Mouse (Mus musculus) intestine, embryonic 16.5 days (tissue): ENCODE results near the gene Pitpna. TPM values are rescaled to one million over a fixed set of nuclear protein-coding genes. Genes with fewer than 3 reads are reported as not detected.

Experiments
- ATAC-seq: fragments of 200-750 bp; cut with Nextera tagmentation; 2 replicates; pipeline ENCODE4 v1.8.0; 2017; ENCODE audit warnings: moderate TSS enrichment, moderate library complexity
- H3K27ac ChIP-seq: fragments of 300-500 bp; sonication (generic); 2 replicates; pipeline ENCODE4 v1.5.1; 2014; ENCODE audit warnings: mild to moderate bottlenecking, low read length
- H3K27me3 ChIP-seq: fragments of 300-500 bp; sonication (generic); replicated peaks from 2 replicates; pipeline ENCODE4 v1.6.1; 2014; ENCODE audit warnings: low read length, control low read depth, mixed read lengths; ENCODE audit not compliant: control insufficient read depth, insufficient read depth
- H3K36me3 ChIP-seq: fragments of 300-500 bp; sonication (generic); 2 replicates; pipeline ENCODE4 v1.6.1; 2014; ENCODE audit warnings: low read length, control low read depth; ENCODE audit not compliant: control insufficient read depth, insufficient read depth
- H3K4me1 ChIP-seq: fragments of 300-500 bp; sonication (generic); 2 replicates; pipeline ENCODE4 v1.6.1; 2014; ENCODE audit warnings: low read length, control low read depth, mixed read lengths; ENCODE audit not compliant: control insufficient read depth, insufficient read depth
- H3K4me2 ChIP-seq: fragments of 300-500 bp; sonication (generic); 2 replicates; pipeline ENCODE4 v1.6.1; 2014; ENCODE audit warnings: low read depth, low read length, control low read depth
- H3K4me3 ChIP-seq: fragments of 300-500 bp; sonication (generic); 2 replicates; pipeline ENCODE4 v1.5.1; 2014; ENCODE audit warnings: mild to moderate bottlenecking, low read length
- H3K9ac ChIP-seq: fragments of 300-500 bp; sonication (generic); 2 replicates; pipeline ENCODE4 v1.6.1; 2014; ENCODE audit warnings: low read depth, low read length
- H3K9me3 ChIP-seq: fragments of 300-500 bp; sonication (generic); 2 replicates; pipeline ENCODE4 v1.6.1; 2016; ENCODE audit warnings: low read length, control low read depth; ENCODE audit not compliant: control insufficient read depth
- WGBS: fragments of 180-500 bp; shearing (Covaris S2); extraction: QIAGEN DNeasy Blood & Tissue Kit; methylation state at CpG from one replicate; pipeline ENCODE4 v1.1.7; 2014; 5-methylcytosine and 5-hydroxymethylcytosine counted together
- polyA plus RNA-seq: library from polyadenylated mRNA; unstranded; fragments of >200 nt; fragmentation: Nextera tagmentation; extraction: Ambion mirVana; gene quantifications from 2 replicates; pipeline ENCODE4 v1.2.1, GENCODE M21; 2015

Gene Pitpna
- polyA plus RNA-seq, 1 experiment from 2014 or later = 84.2 TPM

DNA sequence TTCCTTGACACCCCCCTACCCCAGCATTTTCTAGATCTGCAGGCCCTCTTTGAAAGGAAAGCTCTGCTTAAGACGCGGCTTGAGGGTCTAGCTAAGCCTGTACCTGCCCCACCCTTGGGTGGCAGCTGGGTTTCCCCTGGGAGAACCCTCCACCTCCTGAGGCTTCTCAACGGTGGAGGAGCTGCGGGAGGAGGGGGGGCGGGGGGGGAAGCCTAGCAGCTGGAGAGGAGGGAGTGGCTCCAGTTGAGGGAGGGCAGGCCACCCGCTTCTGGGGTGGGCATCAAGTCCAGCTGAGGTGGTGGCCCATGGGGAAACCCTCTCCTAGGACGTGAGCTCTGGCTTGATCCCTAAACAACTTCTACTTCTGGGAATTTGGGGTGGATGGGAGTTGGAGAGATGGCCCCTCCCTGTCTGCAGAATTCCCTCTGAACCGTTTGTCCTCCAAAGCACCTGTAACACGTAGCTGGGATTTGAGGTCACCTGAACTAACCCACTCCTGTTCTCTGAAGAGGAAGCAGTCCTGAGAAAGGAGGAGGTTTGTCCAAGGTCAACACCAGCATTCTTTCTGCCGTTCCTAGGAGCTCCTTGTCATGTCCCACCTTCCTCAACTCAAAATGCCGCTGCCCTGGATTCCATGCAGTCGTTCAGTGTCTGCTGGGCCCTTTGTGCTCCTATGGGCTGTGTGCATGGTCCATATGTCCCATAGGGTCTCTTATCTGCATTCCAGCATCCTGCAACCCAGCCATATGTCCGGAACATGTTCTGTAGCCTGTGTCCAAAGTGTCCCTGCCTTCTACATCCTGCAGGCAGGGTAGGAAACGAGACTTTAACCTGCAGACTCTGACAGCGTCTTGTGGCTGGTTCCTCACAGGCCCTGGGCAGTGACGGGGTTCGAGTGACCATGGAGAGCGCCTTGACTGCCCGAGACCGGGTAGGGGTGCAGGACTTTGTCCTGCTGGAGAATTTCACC, 69.0 kb downstream of the Pitpna start:
- H3K27me3 ChIP-seq = no peaks in the 10 kb centered on the region
- peaks cover 22% of the 10 kb centered on the region for H3K36me3 ChIP-seq
- H3K4me3 ChIP-seq = peak overlapping the region; percentile 81
- peak overlapping the region; percentile 86 for H3K9ac ChIP-seq
- peaks cover 42% of the 10 kb centered on the region for H3K4me1 ChIP-seq
- peak overlapping the region; percentile 90 for H3K4me2 ChIP-seq
- WGBS = 54% methylated on average over 19 of the region's 20 CpGs
- no peaks in the 10 kb centered on the region for H3K9me3 ChIP-seq
- peak overlapping the region; percentile 86 for H3K27ac ChIP-seq
- ATAC-seq = no peak

DNA sequence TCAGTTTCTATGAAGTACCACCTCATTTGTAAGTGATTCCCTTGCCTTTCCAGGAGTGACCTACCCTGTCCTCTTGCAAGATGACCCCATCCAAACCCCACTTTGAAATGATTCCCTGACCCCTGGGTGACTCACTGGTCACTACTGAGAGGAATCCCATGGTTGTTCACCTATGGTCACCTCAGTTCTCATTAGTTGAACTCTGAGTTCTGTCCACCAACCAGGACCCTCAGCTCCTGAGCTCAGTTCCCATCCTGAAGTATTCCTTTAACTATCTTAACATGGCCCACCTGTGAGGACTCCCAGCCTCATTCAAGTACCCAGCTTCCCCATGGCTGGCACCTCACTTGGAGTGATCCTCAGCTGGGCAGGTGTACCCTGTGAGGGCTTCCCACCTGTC, 69.9 kb downstream of the Pitpna start:
- H3K36me3 ChIP-seq = peaks cover 29% of the 10 kb centered on the region
- H3K27ac ChIP-seq = no peak overlapping the region
- H3K9me3 ChIP-seq = no peaks in the 10 kb centered on the region
- H3K4me3 ChIP-seq = no peak overlapping the region
- no peak overlapping the region for H3K4me2 ChIP-seq
- H3K4me1 ChIP-seq = peaks cover 35% of the 10 kb centered on the region
- no peaks in the 10 kb centered on the region for H3K27me3 ChIP-seq
- ATAC-seq = no peak
- no peak overlapping the region for H3K9ac ChIP-seq

DNA sequence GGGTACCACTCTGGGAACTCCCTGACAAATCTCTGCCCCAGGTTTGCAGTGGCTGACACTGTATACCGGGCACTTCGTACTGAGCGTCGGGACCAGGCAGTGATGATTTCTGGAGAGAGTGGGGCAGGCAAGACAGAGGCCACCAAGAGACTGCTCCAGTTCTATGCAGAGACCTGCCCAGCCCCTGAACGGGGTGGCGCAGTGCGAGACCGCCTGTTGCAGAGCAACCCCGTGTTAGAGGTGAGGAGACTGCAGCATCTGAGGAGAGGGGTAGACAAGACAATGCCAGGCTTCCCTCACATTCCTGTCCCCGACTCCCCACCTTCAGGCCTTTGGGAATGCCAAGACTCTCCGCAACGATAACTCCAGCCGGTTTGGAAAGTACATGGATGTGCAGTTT, 70.4 kb downstream of the Pitpna start:
- ATAC-seq = no peak
- Histone ChIP-seq H3K4me3 (no peak overlapping the region), H3K36me3 (peaks cover 29% of the 10 kb centered on the region), H3K27ac (no peak overlapping the region), H3K9ac (no peak overlapping the region), H3K9me3 (no peaks in the 10 kb centered on the region), H3K4me2 (no peak overlapping the region), H3K27me3 (no peaks in the 10 kb centered on the region), H3K4me1 (peaks cover 30% of the 10 kb centered on the region)
- WGBS = 93% methylated on average over 13 of the region's 13 CpGs

DNA sequence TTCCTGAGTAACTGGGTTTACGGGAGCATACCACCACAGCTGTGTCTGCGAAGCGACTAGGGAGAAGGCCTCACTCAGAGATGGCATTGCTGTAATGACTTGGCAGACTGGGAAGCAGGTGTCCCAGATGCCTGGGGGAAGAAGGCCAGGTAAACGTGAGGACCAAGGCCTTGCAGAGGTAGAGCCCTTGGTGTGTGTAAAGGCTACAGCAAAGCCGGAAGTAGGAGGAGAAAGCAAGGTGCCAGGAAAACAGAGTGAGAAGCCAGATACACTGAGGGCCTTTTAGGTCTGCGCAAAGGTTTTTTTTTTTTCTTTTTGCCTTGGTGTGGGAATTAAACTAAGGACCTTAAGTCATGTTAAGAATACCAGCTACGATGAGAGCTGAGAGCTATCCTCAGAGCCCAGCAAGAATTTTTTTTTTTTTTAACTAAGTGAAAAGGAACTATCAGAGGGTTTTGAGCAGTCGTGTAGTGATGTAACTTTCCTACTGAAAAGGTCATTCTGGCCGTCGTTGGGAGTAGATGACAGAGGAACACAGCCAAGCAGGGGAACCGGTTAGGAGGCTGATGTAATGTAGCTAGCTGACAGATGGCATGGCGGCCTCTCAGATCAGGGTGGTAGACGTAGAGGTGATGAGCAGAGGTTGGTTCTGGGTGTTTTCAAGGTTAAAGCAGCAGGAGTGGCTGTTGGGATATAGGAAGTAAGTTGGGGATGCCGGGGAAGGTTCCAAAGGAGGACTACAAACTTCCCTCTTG, 71.3 kb downstream of the Pitpna start:
- 82% methylated on average over 14 of the region's 14 CpGs for WGBS
- Histone ChIP-seq H3K27me3 (no peaks in the 10 kb centered on the region), H3K4me1 (peaks cover 25% of the 10 kb centered on the region), H3K9ac (no peak overlapping the region), H3K9me3 (no peaks in the 10 kb centered on the region), H3K4me3 (no peak overlapping the region), H3K4me2 (no peak overlapping the region), H3K27ac (no peak overlapping the region), H3K36me3 (peaks cover 29% of the 10 kb centered on the region)
- ATAC-seq = no peak

GRCm38 (mm10) chr11:75660081-75660590, 72.2 kb downstream of the Pitpna start:
- Histone ChIP-seq H3K4me2 (no peak overlapping the region), H3K9me3 (no peaks in the 10 kb centered on the region), H3K4me3 (no peak overlapping the region), H3K27me3 (no peaks in the 10 kb centered on the region), H3K36me3 (peaks cover 29% of the 10 kb centered on the region), H3K27ac (no peak overlapping the region), H3K9ac (no peak overlapping the region), H3K4me1 (peaks cover 15% of the 10 kb centered on the region)
- WGBS = 89% methylated on average over 12 of the region's 12 CpGs
- no peak for ATAC-seq

DNA sequence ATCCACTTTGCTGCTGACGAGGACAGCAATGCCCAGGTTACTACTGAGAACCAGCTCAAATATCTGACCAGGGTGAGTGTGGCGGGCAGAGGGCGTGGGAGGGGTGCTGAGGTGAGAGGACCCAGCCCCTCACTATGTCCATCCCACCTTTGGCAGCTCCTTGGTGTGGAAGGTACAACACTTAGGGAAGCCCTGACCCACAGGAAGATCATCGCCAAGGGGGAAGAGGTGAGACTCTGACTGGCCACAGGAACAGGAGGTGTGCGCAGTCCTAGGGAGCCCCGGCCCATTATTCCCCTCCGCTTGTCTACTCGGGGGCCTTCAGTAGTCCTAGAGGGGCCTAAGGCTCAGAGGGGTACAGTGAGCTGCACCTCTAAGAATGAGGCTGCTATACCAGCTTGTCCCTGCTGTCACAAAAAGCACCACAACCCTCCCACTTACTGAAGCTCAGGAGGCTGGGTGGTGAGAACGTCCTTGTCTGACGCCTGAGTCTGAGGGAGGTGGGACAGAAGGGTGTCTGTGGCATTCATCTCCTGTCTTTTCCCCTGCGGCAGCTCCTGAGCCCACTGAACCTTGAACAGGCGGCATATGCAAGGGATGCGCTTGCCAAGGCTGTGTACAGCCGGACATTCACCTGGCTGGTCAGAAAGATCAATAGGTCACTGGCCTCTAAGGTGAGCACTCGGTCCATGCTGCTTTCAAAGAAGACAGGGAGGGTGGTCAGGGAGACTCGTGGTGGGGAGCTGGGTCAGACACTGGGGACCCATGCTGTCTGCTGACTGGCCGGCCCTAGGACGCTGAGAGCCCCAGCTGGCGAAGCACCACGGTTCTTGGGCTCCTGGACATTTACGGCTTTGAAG, 73.3 kb downstream of the Pitpna start:
- 92% methylated on average over 21 of the region's 21 CpGs for WGBS
- Histone ChIP-seq H3K27me3 (no peaks in the 10 kb centered on the region), H3K4me2 (no peak overlapping the region), H3K27ac (no peak overlapping the region), H3K4me1 (peaks cover 11% of the 10 kb centered on the region), H3K4me3 (no peak overlapping the region), H3K36me3 (peaks cover 39% of the 10 kb centered on the region), H3K9ac (no peak overlapping the region), H3K9me3 (no peaks in the 10 kb centered on the region)
- no peak for ATAC-seq

DNA sequence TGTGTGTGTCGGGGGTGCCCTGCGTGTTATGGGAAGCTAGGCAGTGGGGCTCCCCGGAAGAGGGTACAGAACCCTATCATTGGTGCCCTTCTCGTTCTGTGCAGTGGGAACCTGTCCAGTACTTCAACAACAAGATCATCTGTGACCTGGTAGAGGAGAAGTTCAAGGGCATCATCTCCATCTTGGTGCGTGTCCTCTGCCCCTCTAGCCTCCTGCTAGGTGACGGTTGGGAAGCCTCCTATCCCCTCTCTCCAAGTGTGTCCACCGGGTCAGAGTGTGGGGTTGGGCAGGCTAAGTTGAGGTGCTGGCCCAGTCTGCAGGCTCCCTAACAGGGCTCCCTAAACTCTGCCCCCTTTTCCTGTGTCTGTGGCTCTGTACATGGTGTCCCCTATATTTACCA, 74.2 kb downstream of the Pitpna start:
- WGBS = 92% methylated on average over 7 of the region's 7 CpGs
- H3K36me3 ChIP-seq = peaks cover 42% of the 10 kb centered on the region
- no peak overlapping the region for H3K4me2 ChIP-seq
- ATAC-seq = no peak
- no peaks in the 10 kb centered on the region for H3K27me3 ChIP-seq
- no peaks in the 10 kb centered on the region for H3K9me3 ChIP-seq
- H3K9ac ChIP-seq = no peak overlapping the region
- H3K4me3 ChIP-seq = no peak overlapping the region
- H3K27ac ChIP-seq = no peak overlapping the region
- H3K4me1 ChIP-seq = peaks cover 2% of the 10 kb centered on the region; the same call in 1 of the 2 replicates

GRCm38 (mm10) chr11:75666296-75666695, 78.4 kb downstream of the Pitpna start:
- H3K27ac ChIP-seq = no peak overlapping the region
- H3K4me2 ChIP-seq = no peak overlapping the region
- peaks cover 45% of the 10 kb centered on the region for H3K36me3 ChIP-seq
- no peak for ATAC-seq
- H3K27me3 ChIP-seq = no peaks in the 10 kb centered on the region
- H3K9ac ChIP-seq = no peak overlapping the region
- H3K4me3 ChIP-seq = no peak overlapping the region
- no peaks in the 10 kb centered on the region for H3K4me1 ChIP-seq
- 98% methylated on average over 6 of the region's 6 CpGs for WGBS
- no peaks in the 10 kb centered on the region for H3K9me3 ChIP-seq

- H3K4me3 ChIP-seq = no peak overlapping the region
- no peaks in the 10 kb centered on the region for H3K9me3 ChIP-seq
- H3K4me1 ChIP-seq = no peaks in the 10 kb centered on the region
- ATAC-seq = no peak
- H3K9ac ChIP-seq = no peak overlapping the region
- H3K4me2 ChIP-seq = no peak overlapping the region
- H3K27me3 ChIP-seq = no peaks in the 10 kb centered on the region
- 88% methylated on average over 3 of the region's 3 CpGs for WGBS
- peaks cover 42% of the 10 kb centered on the region for H3K36me3 ChIP-seq
- H3K27ac ChIP-seq = no peak overlapping the region
These were observed 80.7 kb downstream of the Pitpna start for GRCm38 (mm10) chr11:75668621-75669020.
